Mouse (Mus musculus): ENCODE data around the gene Rnf44. TPM values are rescaled to one million over a fixed set of nuclear protein-coding genes. Genes with fewer than 3 reads are reported as not detected.
A peak's percentile ranks its signal among the peaks of the same experiment; 100 is the strongest.

The Rnf44 gene
- 87.6 and 105 TPM in 2 replicates for polyA plus RNA-seq (2016; fragmentation: Nextera tagmentation; extraction: Ambion mirVana)

GRCm38 (mm10) chr13:54693558-54694347, at the start of gene Rnf44:
Gene Rnf44, minus strand, starts transcription at chr13:54693907.
- Histone ChIP-seq H3K4me3 (peak within 1 kb of the TSS; percentile 98), H3K4me1 (peaks cover 30% of the 10 kb centered on the region), H3K9me3 (no peaks in the 10 kb centered on the region), H3K27ac (replicated peaks) (peak within 1 kb of the TSS; percentile 94), H3K27me3 (replicated peaks; ENCODE audit: low read depth, poor library complexity, severe bottlenecking) (no peaks in the 10 kb centered on the region), H3K36me3 (replicated peaks) (no peaks in the 10 kb centered on the region)
- peak; percentile 100 for DNase-seq (ENCODE audit: low spot score)
- WGBS, result under 1% methylated on average over 92 of the region's 92 CpGs

GRCm38 (mm10) chr13:54738213-54738601, 44.5 kb upstream of the Rnf44 start:
- Histone ChIP-seq H3K27me3 (replicated peaks; ENCODE audit: low read depth, poor library complexity, severe bottlenecking) (peaks cover 63% of the 10 kb centered on the region), H3K36me3 (replicated peaks) (peaks cover 10% of the 10 kb centered on the region), H3K4me3 (peak overlapping the region; percentile 54), H3K9me3 (no peaks in the 10 kb centered on the region), H3K27ac (replicated peaks) (no peak overlapping the region), H3K4me1 (peaks cover 30% of the 10 kb centered on the region)
- WGBS, result 4% methylated on average over 34 of the region's 34 CpGs
- DNase-seq (ENCODE audit: low spot score), result peak; percentile 32

GRCm38 (mm10) chr13:54737488-54738212, 43.9 kb upstream of the Rnf44 start:
- H3K36me3 ChIP-seq (replicated peaks), result peaks cover 10% of the 10 kb centered on the region
- WGBS, result 2% methylated on average over 87 of the region's 87 CpGs
- H3K27ac ChIP-seq (replicated peaks), result no peak overlapping the region
- peaks cover 30% of the 10 kb centered on the region for H3K4me1 ChIP-seq
- peaks cover 63% of the 10 kb centered on the region for H3K27me3 ChIP-seq (replicated peaks; ENCODE audit: low read depth, poor library complexity, severe bottlenecking)
- DNase-seq (ENCODE audit: low spot score), result peak; percentile 69
- H3K4me3 ChIP-seq, result peak overlapping the region; percentile 54
- no peaks in the 10 kb centered on the region for H3K9me3 ChIP-seq

GRCm38 (mm10) chr13:54736931-54737330, 43.2 kb upstream of the Rnf44 start:
- DNase-seq (ENCODE audit: low spot score), result no peak
- Histone ChIP-seq H3K4me3 (peak overlapping the region; percentile 54; the same call in 1 of the 2 replicates), H3K36me3 (replicated peaks) (peaks cover 10% of the 10 kb centered on the region), H3K9me3 (no peaks in the 10 kb centered on the region), H3K27ac (replicated peaks) (no peak overlapping the region), H3K4me1 (peaks cover 30% of the 10 kb centered on the region), H3K27me3 (replicated peaks; ENCODE audit: low read depth, poor library complexity, severe bottlenecking) (peaks cover 63% of the 10 kb centered on the region)
- WGBS, result 25% methylated on average over 3 of the region's 3 CpGs

GRCm38 (mm10) chr13:54726131-54726530, 32.4 kb upstream of the Rnf44 start:
- no peaks in the 10 kb centered on the region for H3K36me3 ChIP-seq (replicated peaks)
- 78% methylated on average over 11 of the region's 11 CpGs for WGBS

GRCm38 (mm10) chr13:54723143-54723542, 29.4 kb upstream of the Rnf44 start:
- 91% methylated on average over 3 of the region's 3 CpGs for WGBS
- Histone ChIP-seq H3K27me3 (replicated peaks; ENCODE audit: low read depth, poor library complexity, severe bottlenecking) (no peaks in the 10 kb centered on the region), H3K4me3 (no peak overlapping the region), H3K27ac (replicated peaks) (no peak overlapping the region), H3K4me1 (peaks cover 1% of the 10 kb centered on the region; the same call in 1 of the 2 replicates), H3K36me3 (replicated peaks) (no peaks in the 10 kb centered on the region), H3K9me3 (peaks cover 4% of the 10 kb centered on the region; the same call in 1 of the 2 replicates)
- DNase-seq (ENCODE audit: low spot score), result no peak

More at GRCm38 (mm10) chr13:54726131-54726530, 32.4 kb upstream of the Rnf44 start:
- Histone ChIP-seq H3K27ac (replicated peaks) (no peak overlapping the region), H3K4me1 (no peaks in the 10 kb centered on the region), H3K4me3 (no peak overlapping the region), H3K9me3 (peaks cover 4% of the 10 kb centered on the region; the same call in 1 of the 2 replicates), H3K27me3 (replicated peaks; ENCODE audit: low read depth, poor library complexity, severe bottlenecking) (no peaks in the 10 kb centered on the region)
- DNase-seq (ENCODE audit: low spot score), result no peak

- peak; percentile 65 for DNase-seq (ENCODE audit: low spot score)
- no peaks in the 10 kb centered on the region for H3K9me3 ChIP-seq
- H3K4me3 ChIP-seq, result no peak overlapping the region
- H3K27me3 ChIP-seq (replicated peaks; ENCODE audit: low read depth, poor library complexity, severe bottlenecking), result peaks cover 16% of the 10 kb centered on the region; the same call in 1 of the 2 replicates
- H3K27ac ChIP-seq (replicated peaks), result no peak overlapping the region
- no peaks in the 10 kb centered on the region for H3K36me3 ChIP-seq (replicated peaks)
- WGBS, result 0% methylated on average over 5 of the region's 5 CpGs
- H3K4me1 ChIP-seq, result peaks cover 13% of the 10 kb centered on the region
These were observed 23.2 kb upstream of the Rnf44 start for GRCm38 (mm10) chr13:54716916-54717315.

- DNase-seq (ENCODE audit: low spot score), result no peak
- 86% methylated on average over 10 of the region's 10 CpGs for WGBS
These were observed 21.3 kb upstream of the Rnf44 start for GRCm38 (mm10) chr13:54714996-54715395.

GRCm38 (mm10) chr13:54714393-54714792, 20.7 kb upstream of the Rnf44 start:
- WGBS, result 44% methylated on average over 4 of the region's 4 CpGs
- DNase-seq (ENCODE audit: low spot score), result no peak
- no peak overlapping the region for H3K27ac ChIP-seq (replicated peaks)
- peaks cover 13% of the 10 kb centered on the region for H3K4me1 ChIP-seq
- no peaks in the 10 kb centered on the region for H3K9me3 ChIP-seq
- H3K4me3 ChIP-seq, result no peak overlapping the region
- H3K27me3 ChIP-seq (replicated peaks; ENCODE audit: low read depth, poor library complexity, severe bottlenecking), result peaks cover 16% of the 10 kb centered on the region; the same call in 1 of the 2 replicates
- no peaks in the 10 kb centered on the region for H3K36me3 ChIP-seq (replicated peaks)

More at GRCm38 (mm10) chr13:54714996-54715395, 21.3 kb upstream of the Rnf44 start:
- Histone ChIP-seq H3K4me3 (no peak overlapping the region), H3K27ac (replicated peaks) (no peak overlapping the region), H3K9me3 (no peaks in the 10 kb centered on the region), H3K36me3 (replicated peaks) (no peaks in the 10 kb centered on the region), H3K4me1 (peaks cover 13% of the 10 kb centered on the region), H3K27me3 (replicated peaks; ENCODE audit: low read depth, poor library complexity, severe bottlenecking) (peaks cover 16% of the 10 kb centered on the region; the same call in 1 of the 2 replicates)

GRCm38 (mm10) chr13:54710866-54711265, 17.2 kb upstream of the Rnf44 start:
- WGBS, result 79% methylated on average over 3 of the region's 3 CpGs
- H3K27me3 ChIP-seq (replicated peaks; ENCODE audit: low read depth, poor library complexity, severe bottlenecking), result peaks cover 11% of the 10 kb centered on the region; the same call in 1 of the 2 replicates
- DNase-seq (ENCODE audit: low spot score), result no peak
- no peak overlapping the region for H3K4me3 ChIP-seq
- no peak overlapping the region for H3K27ac ChIP-seq (replicated peaks)
- H3K36me3 ChIP-seq (replicated peaks), result no peaks in the 10 kb centered on the region
- H3K9me3 ChIP-seq, result no peaks in the 10 kb centered on the region
- H3K4me1 ChIP-seq, result no peaks in the 10 kb centered on the region

- DNase-seq (ENCODE audit: low spot score), result no peak
- no peak overlapping the region for H3K27ac ChIP-seq (replicated peaks)
- H3K36me3 ChIP-seq (replicated peaks), result no peaks in the 10 kb centered on the region
- WGBS, result 52% methylated on average over 6 of the region's 6 CpGs
- H3K4me1 ChIP-seq, result no peaks in the 10 kb centered on the region
- peaks cover 6% of the 10 kb centered on the region; the same call in 1 of the 2 replicates for H3K27me3 ChIP-seq (replicated peaks; ENCODE audit: low read depth, poor library complexity, severe bottlenecking)
- H3K4me3 ChIP-seq, result no peak overlapping the region
- no peaks in the 10 kb centered on the region for H3K9me3 ChIP-seq
These were observed 11.2 kb upstream of the Rnf44 start for GRCm38 (mm10) chr13:54704890-54705289.

GRCm38 (mm10) chr13:54702507-54702906, 8.8 kb upstream of the Rnf44 start:
- Histone ChIP-seq H3K27me3 (replicated peaks; ENCODE audit: low read depth, poor library complexity, severe bottlenecking) (peaks cover 6% of the 10 kb centered on the region; the same call in 1 of the 2 replicates), H3K9me3 (no peaks in the 10 kb centered on the region), H3K36me3 (replicated peaks) (no peaks in the 10 kb centered on the region), H3K27ac (replicated peaks) (no peak overlapping the region), H3K4me1 (no peaks in the 10 kb centered on the region), H3K4me3 (no peak overlapping the region)
- WGBS, result 62% methylated on average over 7 of the region's 7 CpGs
- DNase-seq (ENCODE audit: low spot score), result no peak
